Mouse (Mus musculus) bone marrow macrophage, adult 2 months (primary cell): ENCODE results near the gene Cox6a1.

Experiments
- CTCF ChIP-seq: IDR thresholded peaks from 2 replicates; pipeline ENCODE4 v1.5.1; 2012; ENCODE audit warnings: low read depth, mild to moderate bottlenecking, low read length, moderate library complexity
- POLR2A ChIP-seq: IDR thresholded peaks from 2 replicates; pipeline ENCODE4 v1.6.1; 2012; ENCODE audit warnings: mild to moderate bottlenecking, low read depth, low read length, borderline replicate concordance

DNA sequence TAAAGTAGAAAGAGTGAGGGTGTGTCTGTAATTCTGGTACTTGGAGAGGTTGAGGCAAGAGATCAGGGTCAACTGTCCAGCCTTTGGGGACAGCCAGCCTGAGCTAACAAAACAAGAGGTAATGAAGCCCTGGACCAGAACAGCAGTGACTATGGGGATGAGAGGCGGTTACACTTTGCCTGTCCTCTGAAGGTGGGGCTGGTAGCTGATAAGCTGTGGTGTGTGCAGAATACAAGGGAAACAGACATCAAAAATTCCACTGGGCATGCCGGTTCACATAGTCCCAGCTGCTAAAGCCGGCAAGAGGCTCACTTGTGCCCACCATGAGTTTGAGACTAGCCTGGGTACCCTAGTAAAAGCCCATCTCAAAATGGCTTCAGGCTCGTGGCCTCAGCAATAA, 36.4 kb downstream of the Cox6a1 start:
- TF ChIP-seq CTCF (no peak), POLR2A (no peak)
